Mouse (Mus musculus): ENCODE data around the gene Prok2. TPM values are rescaled to one million over a fixed set of nuclear protein-coding genes. Genes with fewer than 3 reads are reported as not detected.

Gene Prok2
- polyA plus RNA-seq, 2 experiments, result 0.03 TPM; not detected in 1

DNA sequence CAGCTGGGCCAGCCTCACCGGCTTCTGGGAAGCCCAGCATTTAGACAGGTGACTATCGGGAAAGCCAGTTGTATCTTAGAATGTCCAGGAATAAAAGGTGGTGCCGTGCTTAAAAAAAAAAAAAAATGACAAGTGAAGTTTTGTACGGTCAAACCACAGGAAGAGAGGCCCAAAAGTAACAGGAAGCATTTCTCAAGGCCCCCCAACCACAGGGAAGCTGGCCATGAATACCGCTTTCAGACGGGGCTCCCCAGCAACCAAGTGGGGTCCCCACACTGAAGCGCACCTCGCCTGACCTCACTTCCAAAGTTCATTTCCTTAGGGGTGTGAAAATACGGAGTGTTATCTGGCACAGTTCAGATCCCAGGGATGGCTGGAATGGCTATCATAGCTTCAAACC is 5.2 kb downstream of the Prok2 start:
- ATAC-seq (ENCODE audit: insufficient read depth), result no peak
- no peak overlapping the region for H3K4me2 ChIP-seq (ENCODE audit: low read depth)
- H3K4me3 ChIP-seq (ENCODE audit: insufficient read depth in 1 of 2, low read depth in 2 of 2, low read length in 2 of 2), result no peak overlapping the region
- no peak overlapping the region for H3K27ac ChIP-seq
- TF ChIP-seq CTCF (IDR thresholded peaks at IDR 0.05; ENCODE audit: low read depth) (no peak), EP300 (IDR thresholded peaks at IDR 0.05; ENCODE audit: low read depth) (no peak)
- no peak for DNase-seq (ENCODE audit: low read depth in 3 of 3, low spot score in 3 of 3)
- no peaks in the 10 kb centered on the region for H3K4me1 ChIP-seq (replicated peaks; ENCODE audit: control insufficient read depth in 2 of 2, insufficient read depth in 2 of 2, low read length in 1 of 2)
- peaks cover 13% of the 10 kb centered on the region for H3K27me3 ChIP-seq (ENCODE audit: control insufficient read depth, insufficient read depth, low read length)
- no peaks in the 10 kb centered on the region for H3K36me3 ChIP-seq (replicated peaks; ENCODE audit: control insufficient read depth, insufficient read depth, low read depth)
- no peaks in the 10 kb centered on the region for H3K9me3 ChIP-seq (ENCODE audit: control insufficient read depth, low read length)
- WGBS (ENCODE audit: insufficient replicate concordance), result 21% methylated on average over 9 of the region's 9 CpGs
- no peak overlapping the region for H3K9ac ChIP-seq (replicated peaks)

DNA sequence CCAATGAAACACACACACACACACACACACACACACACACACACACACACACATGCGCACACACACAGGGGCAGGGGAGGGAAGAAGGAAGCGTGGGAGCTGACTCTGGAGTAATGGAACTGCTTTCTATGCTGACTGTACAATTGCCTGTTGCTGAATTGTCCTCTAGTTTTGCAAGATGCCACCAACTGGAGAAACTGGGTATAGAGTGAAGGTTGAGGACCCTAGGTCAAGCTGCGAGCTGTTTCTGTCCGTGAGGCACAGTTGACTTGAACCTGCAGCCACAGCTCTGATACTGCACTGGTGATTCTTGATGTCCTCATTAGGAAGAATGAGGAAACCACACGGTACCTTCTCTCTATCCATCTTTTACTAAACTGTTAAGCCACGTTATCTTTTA is 10.3 kb downstream of the Prok2 start:
- H3K9me3 ChIP-seq (ENCODE audit: control insufficient read depth, low read length), result no peaks in the 10 kb centered on the region
- no peak overlapping the region for H3K9ac ChIP-seq (replicated peaks)
- TF ChIP-seq CTCF (IDR thresholded peaks at IDR 0.05; ENCODE audit: low read depth), result no peak
- no peak for TF ChIP-seq EP300 (IDR thresholded peaks at IDR 0.05; ENCODE audit: low read depth)
- no peak overlapping the region for H3K4me2 ChIP-seq (ENCODE audit: low read depth)
- H3K4me3 ChIP-seq (ENCODE audit: insufficient read depth in 1 of 2, low read depth in 2 of 2, low read length in 2 of 2), result no peak overlapping the region
- no peaks in the 10 kb centered on the region for H3K27me3 ChIP-seq (ENCODE audit: control insufficient read depth, insufficient read depth, low read length)
- ATAC-seq (ENCODE audit: insufficient read depth), result no peak
- no peaks in the 10 kb centered on the region for H3K36me3 ChIP-seq (replicated peaks; ENCODE audit: control insufficient read depth, insufficient read depth, low read depth)
- no peaks in the 10 kb centered on the region for H3K4me1 ChIP-seq (replicated peaks; ENCODE audit: control insufficient read depth in 2 of 2, insufficient read depth in 2 of 2, low read length in 1 of 2)
- no peak for DNase-seq (ENCODE audit: low read depth in 3 of 3, low spot score in 3 of 3)
- H3K27ac ChIP-seq, result no peak overlapping the region
- WGBS (ENCODE audit: insufficient replicate concordance), result 36% methylated on average over 6 of the region's 6 CpGs

DNA sequence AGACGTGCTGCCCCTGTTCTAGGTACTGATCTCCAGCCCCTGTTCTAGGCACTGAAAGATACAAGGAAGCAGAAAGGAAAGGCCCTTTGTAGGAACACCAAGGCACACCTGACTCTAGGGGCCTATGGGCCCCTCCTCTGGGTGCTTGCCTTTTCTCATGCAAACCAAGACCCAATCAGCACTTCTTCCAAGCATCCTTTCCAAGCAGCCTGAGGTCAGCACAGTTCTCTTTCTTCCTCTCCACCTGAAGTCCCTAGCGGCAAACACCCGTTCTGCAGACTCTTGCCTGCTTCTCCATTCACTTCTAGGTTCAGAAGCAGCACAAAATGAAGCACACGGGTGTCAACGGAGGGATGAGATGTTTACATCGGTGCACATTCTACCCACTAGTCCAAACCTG is 11.0 kb downstream of the Prok2 start:
- Histone ChIP-seq H3K4me2 (ENCODE audit: low read depth) (no peak overlapping the region), H3K9ac (replicated peaks) (no peak overlapping the region), H3K9me3 (ENCODE audit: control insufficient read depth, low read length) (no peaks in the 10 kb centered on the region), H3K4me3 (ENCODE audit: insufficient read depth in 1 of 2, low read depth in 2 of 2, low read length in 2 of 2) (no peak overlapping the region), H3K4me1 (replicated peaks; ENCODE audit: control insufficient read depth in 2 of 2, insufficient read depth in 2 of 2, low read length in 1 of 2) (no peaks in the 10 kb centered on the region), H3K27me3 (ENCODE audit: control insufficient read depth, insufficient read depth, low read length) (no peaks in the 10 kb centered on the region), H3K27ac (no peak overlapping the region), H3K36me3 (replicated peaks; ENCODE audit: control insufficient read depth, insufficient read depth, low read depth) (no peaks in the 10 kb centered on the region)
- ATAC-seq (ENCODE audit: insufficient read depth) (no peak), DNase-seq (ENCODE audit: low read depth in 3 of 3, low spot score in 3 of 3) (no peak)
- TF ChIP-seq EP300 (IDR thresholded peaks at IDR 0.05; ENCODE audit: low read depth), result no peak
- TF ChIP-seq CTCF (IDR thresholded peaks at IDR 0.05; ENCODE audit: low read depth), result no peak
- WGBS (ENCODE audit: insufficient replicate concordance), result 27% methylated on average over 6 of the region's 6 CpGs

DNA sequence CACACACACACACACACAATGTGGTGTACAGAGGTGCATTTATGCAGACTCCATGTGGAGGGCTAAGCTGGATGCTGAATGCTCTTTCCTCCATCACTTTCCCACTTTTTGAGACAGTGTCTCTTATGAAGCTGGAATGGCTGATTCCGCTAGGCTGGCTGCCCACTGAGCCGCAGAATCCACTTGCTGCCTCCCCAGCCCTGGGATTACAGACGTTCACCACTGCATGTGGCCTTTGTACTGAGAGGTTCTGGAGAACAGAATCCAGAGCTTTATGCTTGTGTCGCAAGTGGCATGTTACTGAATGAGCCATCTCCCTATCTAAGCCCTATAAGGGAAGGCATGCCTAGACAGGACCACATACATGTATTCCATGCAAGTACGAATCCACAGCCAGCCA is 12.9 kb downstream of the Prok2 start:
- Histone ChIP-seq H3K4me2 (ENCODE audit: low read depth) (no peak overlapping the region), H3K27ac (no peak overlapping the region), H3K4me3 (ENCODE audit: insufficient read depth in 1 of 2, low read depth in 2 of 2, low read length in 2 of 2) (no peak overlapping the region), H3K9ac (replicated peaks) (no peak overlapping the region), H3K9me3 (ENCODE audit: control insufficient read depth, low read length) (no peaks in the 10 kb centered on the region), H3K27me3 (ENCODE audit: control insufficient read depth, insufficient read depth, low read length) (no peaks in the 10 kb centered on the region), H3K36me3 (replicated peaks; ENCODE audit: control insufficient read depth, insufficient read depth, low read depth) (no peaks in the 10 kb centered on the region), H3K4me1 (replicated peaks; ENCODE audit: control insufficient read depth in 2 of 2, insufficient read depth in 2 of 2, low read length in 1 of 2) (no peaks in the 10 kb centered on the region)
- ATAC-seq (ENCODE audit: insufficient read depth) (no peak), DNase-seq (ENCODE audit: low read depth in 3 of 3, low spot score in 3 of 3) (no peak)
- no peak for TF ChIP-seq CTCF (IDR thresholded peaks at IDR 0.05; ENCODE audit: low read depth)
- no peak for TF ChIP-seq EP300 (IDR thresholded peaks at IDR 0.05; ENCODE audit: low read depth)
- WGBS (ENCODE audit: insufficient replicate concordance), result 70% methylated on average over 5 of the region's 5 CpGs

DNA sequence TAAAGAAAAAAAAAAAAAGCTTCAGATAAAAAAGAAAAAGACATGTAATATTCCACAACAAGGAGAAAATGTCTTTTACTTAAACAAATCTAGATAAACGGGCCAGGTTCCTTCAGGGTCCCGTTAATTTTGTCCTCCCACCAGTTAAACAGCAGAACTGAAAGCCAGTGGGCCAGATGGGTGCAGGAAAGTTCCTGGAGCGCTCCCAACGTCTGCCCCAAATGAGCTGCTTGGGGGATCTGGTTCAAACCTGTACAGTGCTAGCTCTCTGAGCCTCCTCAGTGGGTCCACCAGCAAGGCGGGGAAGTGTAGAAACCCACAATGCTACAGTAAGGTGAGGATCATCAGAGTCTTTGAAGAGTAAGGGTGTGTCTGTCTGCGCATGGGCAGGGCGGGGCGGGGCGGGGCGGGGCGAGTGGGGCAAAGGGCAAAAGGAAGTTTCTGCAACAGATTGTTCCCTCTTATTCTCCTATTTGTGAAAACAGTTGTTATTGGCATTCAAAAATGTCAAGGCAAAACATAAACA is 14.6 kb downstream of the Prok2 start:
- no peak for ATAC-seq (ENCODE audit: insufficient read depth)
- TF ChIP-seq CTCF (IDR thresholded peaks at IDR 0.05; ENCODE audit: low read depth), result no peak
- no peak for TF ChIP-seq EP300 (IDR thresholded peaks at IDR 0.05; ENCODE audit: low read depth)
- DNase-seq (ENCODE audit: low read depth in 3 of 3, low spot score in 3 of 3), result no peak
- H3K4me3 ChIP-seq (ENCODE audit: insufficient read depth in 1 of 2, low read depth in 2 of 2, low read length in 2 of 2), result no peak overlapping the region
- no peaks in the 10 kb centered on the region for H3K9me3 ChIP-seq (ENCODE audit: control insufficient read depth, low read length)
- H3K36me3 ChIP-seq (replicated peaks; ENCODE audit: control insufficient read depth, insufficient read depth, low read depth), result no peaks in the 10 kb centered on the region
- no peak overlapping the region for H3K27ac ChIP-seq
- 46% methylated on average over 11 of the region's 11 CpGs for WGBS (ENCODE audit: insufficient replicate concordance)
- H3K4me2 ChIP-seq (ENCODE audit: low read depth), result no peak overlapping the region
- H3K4me1 ChIP-seq (replicated peaks; ENCODE audit: control insufficient read depth in 2 of 2, insufficient read depth in 2 of 2, low read length in 1 of 2), result no peaks in the 10 kb centered on the region
- no peak overlapping the region for H3K9ac ChIP-seq (replicated peaks)
- no peaks in the 10 kb centered on the region for H3K27me3 ChIP-seq (ENCODE audit: control insufficient read depth, insufficient read depth, low read length)

Measured in liver, embryonic 14.5 days (tissue).